Mouse (Mus musculus): ENCODE measurements around the gene Slc39a8.

DNA sequence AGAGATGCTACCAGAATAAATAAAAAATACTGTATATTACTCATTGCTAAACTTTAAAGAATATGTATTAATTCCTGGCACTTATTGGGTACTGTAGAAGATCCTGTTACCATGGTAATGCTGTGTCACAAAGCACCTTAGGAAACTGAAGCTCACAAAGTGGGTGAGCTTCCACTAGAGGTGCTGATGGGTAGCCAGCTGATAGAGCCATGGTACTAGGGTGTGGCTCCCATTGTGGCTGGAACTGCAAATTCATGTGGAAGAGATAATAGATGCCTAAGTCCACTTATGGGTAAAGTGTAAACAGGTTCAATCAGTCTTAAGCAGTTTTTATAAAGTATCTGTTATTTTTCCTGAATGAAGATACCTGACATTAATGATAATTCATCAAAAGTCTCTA lies 64.3 kb downstream of the Slc39a8 start:
- no peak for TF ChIP-seq TAL1 (IDR thresholded peaks at IDR 0.05; ENCODE audit: low read length)
- no peak for TF ChIP-seq GATA1 (IDR thresholded peaks at IDR 0.05; ENCODE audit: low read length)
